Mouse (Mus musculus) G1E (cell line): ENCODE data around the gene Unc5c. TPM values are rescaled to one million over a fixed set of nuclear protein-coding genes. Genes with fewer than 3 reads are reported as not detected.

Source experiments
- ATAC-seq: 2 replicates; pipeline ENCODE4 v1.8.0; 2016; ENCODE audit warnings: mild to moderate bottlenecking; ENCODE audit not compliant: insufficient number of reproducible peaks, poor library complexity, low FRiP score, severe bottlenecking; ENCODE audit errors: extremely low read depth
- DNase-seq: peaks from one replicate; pipeline ENCODE4 v3.0.0; 2012; ENCODE audit warnings: low spot score
- H3K27me3 ChIP-seq: 2 replicates; pipeline ENCODE4 v1.6.1; 2012; ENCODE audit warnings: mild to moderate bottlenecking, low read length, inconsistent platforms; ENCODE audit not compliant: insufficient read depth
- H3K36me3 ChIP-seq: replicated peaks from 2 replicates; pipeline ENCODE3; 2012; ENCODE audit warnings: mild to moderate bottlenecking, inconsistent platforms
- H3K4me1 ChIP-seq: 2 replicates; pipeline ENCODE4 v1.6.1; 2012; ENCODE audit warnings: low read depth, low read length, inconsistent platforms, mixed read lengths; ENCODE audit not compliant: insufficient read depth
- H3K4me3 ChIP-seq: 2 replicates; pipeline ENCODE4 v1.5.1; 2012; ENCODE audit warnings: low read depth, mild to moderate bottlenecking, inconsistent platforms, low read length, moderate library complexity, mixed read lengths
- H3K9me3 ChIP-seq: replicated peaks from 2 replicates; pipeline ENCODE4 v1.6.1; 2012; ENCODE audit warnings: inconsistent platforms
- CTCF ChIP-seq: IDR thresholded peaks from 2 replicates; pipeline ENCODE4 v1.5.1; 2012; ENCODE audit warnings: low read depth, low read length, inconsistent platforms, mixed read lengths
- GATA1 ChIP-seq: IDR thresholded peaks from 2 replicates; pipeline ENCODE4 v1.6.1; 2012; ENCODE audit warnings: borderline replicate concordance, low read length, inconsistent platforms, mixed read lengths
- GATA2 ChIP-seq: IDR thresholded peaks from 2 replicates; pipeline ENCODE4 v1.6.1; 2012; ENCODE audit warnings: low read depth, low read length, inconsistent platforms, borderline replicate concordance
- POLR2AphosphoS5 ChIP-seq: IDR thresholded peaks from 2 replicates; pipeline ENCODE4 v1.6.1; 2012; ENCODE audit warnings: low read depth, low read length, inconsistent platforms; ENCODE audit not compliant: insufficient replicate concordance
- TAL1 ChIP-seq: conservative IDR thresholded peaks from 2 replicates; pipeline ENCODE4 v1.6.1; 2012; ENCODE audit warnings: low read depth, low read length, inconsistent platforms, mixed read lengths
- polyA plus RNA-seq: library from polyadenylated mRNA; stranded (reverse); fragments of >175 nt; gene quantifications from 2 replicates; pipeline ENCODE4 v1.2.3, GENCODE M21; 2012
- total RNA-seq, 2 experiments: library from RNA; stranded (forward) in 1 of 2; stranded (reverse) in 1 of 2; fragments of 200-1000 nt in 1 of 2; fragments of >200 nt in 1 of 2; fragmentation: Nextera tagmentation in 1 of 2; gene quantifications; 2 replicates each; pipeline ENCODE4 v1.2.3; 2014 to 2017

Unc5c gene
- total and polyA plus RNA-seq, 3 experiments, result 0.33 TPM; not detected in 2

- no peaks in the 10 kb centered on the region for H3K4me1 ChIP-seq
- no peaks in the 10 kb centered on the region for H3K36me3 ChIP-seq
- DNase-seq (no peak), ATAC-seq (no peak)
- no peaks in the 10 kb centered on the region for H3K27me3 ChIP-seq
- no peaks in the 10 kb centered on the region for H3K9me3 ChIP-seq
- no peak overlapping the region for H3K4me3 ChIP-seq
- no peak for TF ChIP-seq TAL1
- no peak for TF ChIP-seq POLR2AphosphoS5
- no peak for TF ChIP-seq GATA2
- TF ChIP-seq CTCF, result no peak
- TF ChIP-seq GATA1, result no peak
Observed at GRCm38 (mm10) chr3:141794371-141794770, 329.4 kb downstream of the Unc5c start.

GRCm38 (mm10) chr3:141797372-141797771, 332.4 kb downstream of the Unc5c start:
- no peak for DNase-seq
- Histone ChIP-seq H3K9me3 (no peaks in the 10 kb centered on the region), H3K4me1 (no peaks in the 10 kb centered on the region), H3K27me3 (no peaks in the 10 kb centered on the region), H3K4me3 (no peak overlapping the region), H3K36me3 (no peaks in the 10 kb centered on the region)
- TF ChIP-seq TAL1, result no peak
- TF ChIP-seq GATA1, result no peak
- no peak for TF ChIP-seq GATA2
- no peak for ATAC-seq

- ATAC-seq (no peak), DNase-seq (no peak)
- H3K36me3 ChIP-seq, result no peaks in the 10 kb centered on the region
- no peaks in the 10 kb centered on the region for H3K9me3 ChIP-seq
- TF ChIP-seq POLR2AphosphoS5, result no peak
- TF ChIP-seq GATA2, result no peak
- no peak for TF ChIP-seq GATA1
- TF ChIP-seq TAL1, result no peak
- no peak for TF ChIP-seq CTCF
- no peaks in the 10 kb centered on the region for H3K4me1 ChIP-seq
- H3K4me3 ChIP-seq, result no peak overlapping the region
- H3K27me3 ChIP-seq, result no peaks in the 10 kb centered on the region
Observed at GRCm38 (mm10) chr3:141797789-141798188, 332.8 kb downstream of the Unc5c start.

GRCm38 (mm10) chr3:141804133-141804532, 339.1 kb downstream of the Unc5c start:
- TF ChIP-seq TAL1, result no peak
- no peak for TF ChIP-seq GATA2
- no peak for TF ChIP-seq CTCF
- no peak for TF ChIP-seq GATA1
- TF ChIP-seq POLR2AphosphoS5, result no peak
- H3K27me3 ChIP-seq, result no peaks in the 10 kb centered on the region

DNA sequence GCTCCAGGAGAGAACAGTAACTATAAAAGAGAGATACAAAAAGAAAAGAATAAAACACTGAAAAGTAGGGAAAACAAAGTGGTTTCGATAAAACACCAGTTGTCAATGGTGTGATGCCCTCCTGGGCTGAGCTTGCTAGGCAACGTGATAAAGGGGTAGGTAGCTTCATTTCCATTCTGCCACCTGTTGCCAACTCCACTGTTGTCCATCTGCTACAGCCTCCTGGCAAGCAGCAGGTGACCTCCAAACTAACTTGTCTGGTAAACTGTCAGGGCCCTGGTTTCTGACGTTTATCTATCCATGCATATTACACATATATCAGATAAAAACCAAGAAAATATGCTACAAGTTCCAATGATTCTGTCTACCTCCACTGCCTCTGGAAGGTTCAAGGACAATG, 344.6 kb downstream of the Unc5c start:
- H3K4me1 ChIP-seq, result no peaks in the 10 kb centered on the region
- H3K27me3 ChIP-seq, result no peaks in the 10 kb centered on the region
- ATAC-seq, result no peak
- no peak for DNase-seq
- no peaks in the 10 kb centered on the region for H3K36me3 ChIP-seq
- no peaks in the 10 kb centered on the region for H3K9me3 ChIP-seq
- no peak overlapping the region for H3K4me3 ChIP-seq
- no peak for TF ChIP-seq POLR2AphosphoS5
- TF ChIP-seq TAL1, result no peak
- TF ChIP-seq GATA1, result no peak
- TF ChIP-seq GATA2, result no peak
- TF ChIP-seq CTCF, result no peak

More at GRCm38 (mm10) chr3:141804133-141804532, 339.1 kb downstream of the Unc5c start:
- no peak overlapping the region for H3K4me3 ChIP-seq
- no peak for DNase-seq
- no peaks in the 10 kb centered on the region for H3K4me1 ChIP-seq
- no peaks in the 10 kb centered on the region for H3K36me3 ChIP-seq
- ATAC-seq, result no peak
- H3K9me3 ChIP-seq, result no peaks in the 10 kb centered on the region

DNA sequence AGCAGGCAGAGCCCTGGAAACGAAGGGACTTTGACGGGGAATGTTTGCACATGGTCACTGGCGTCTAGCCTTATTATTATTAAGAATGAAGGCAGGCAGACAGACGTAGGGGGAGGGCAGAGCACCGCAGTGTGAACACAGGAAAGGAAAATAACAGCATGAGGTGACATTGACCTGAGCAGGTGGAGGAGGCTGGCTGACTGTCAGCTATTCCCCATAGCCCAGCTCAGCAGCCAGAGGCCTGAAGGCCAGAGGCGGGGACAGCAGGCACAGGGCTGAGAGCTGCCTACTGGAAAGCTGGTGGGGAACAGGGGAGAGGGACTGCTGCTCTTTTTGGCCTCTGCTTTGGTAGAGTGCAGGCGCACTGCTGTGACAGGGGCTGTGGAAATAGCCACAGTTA, 345.9 kb downstream of the Unc5c start:
- Histone ChIP-seq H3K27me3 (no peaks in the 10 kb centered on the region), H3K9me3 (no peaks in the 10 kb centered on the region), H3K4me1 (no peaks in the 10 kb centered on the region), H3K36me3 (no peaks in the 10 kb centered on the region), H3K4me3 (no peak overlapping the region)
- TF ChIP-seq POLR2AphosphoS5 (no peak), TAL1 (no peak), GATA1 (no peak), GATA2 (no peak), CTCF (no peak)
- ATAC-seq, result no peak
- no peak for DNase-seq
